Mouse (Mus musculus): Measurements from ENCODE around the gene Scrg1. TPM values are rescaled to one million over a fixed set of nuclear protein-coding genes. Genes with fewer than 3 reads are reported as not detected.
"Not testable (repeated sequence)": the region's sequence is repeated elsewhere in the genome, so short reads cannot be mapped to it uniquely, and the experiment has no call there.

Scrg1 gene
- polyA plus RNA-seq, 1 experiment from 2014 or later, result 17.8 TPM

GRCm38 (mm10) chr8:57489896-57490295, 34.2 kb downstream of the Scrg1 start:
- Histone ChIP-seq H3K4me3 (no peak overlapping the region), H3K4me1 (peaks cover 13% of the 10 kb centered on the region), H3K36me3 (no peaks in the 10 kb centered on the region), H3K9ac (no peak overlapping the region), H3K27ac (no peak overlapping the region), H3K27me3 (no peaks in the 10 kb centered on the region), H3K9me3 (no peaks in the 10 kb centered on the region), H3K4me2 (replicated peaks) (no peak overlapping the region)
- ATAC-seq (ENCODE audit: low FRiP score, low read depth), result no peak

DNA sequence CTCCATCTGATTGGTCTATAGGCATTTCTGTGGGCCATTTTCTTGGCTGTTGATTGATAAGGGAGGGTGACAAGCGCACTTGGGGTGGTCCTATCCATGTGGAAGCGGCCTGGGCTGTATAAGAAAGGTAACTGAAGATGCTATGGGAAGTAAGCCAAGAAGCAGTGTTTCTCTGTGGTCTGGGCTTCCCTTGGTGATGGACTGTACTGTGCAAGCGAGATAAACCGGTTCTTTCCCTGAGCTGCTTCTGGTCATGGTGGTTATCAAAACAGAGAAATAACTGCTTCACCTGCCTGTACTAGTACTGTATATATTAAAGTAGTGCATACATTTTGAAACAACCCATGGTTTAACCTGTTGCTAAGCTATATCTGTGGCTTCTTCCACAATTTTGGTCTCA, 36.1 kb downstream of the Scrg1 start:
- no peak overlapping the region for H3K27ac ChIP-seq
- no peaks in the 10 kb centered on the region for H3K36me3 ChIP-seq
- no peaks in the 10 kb centered on the region for H3K9me3 ChIP-seq
- H3K27me3 ChIP-seq, result no peaks in the 10 kb centered on the region
- H3K9ac ChIP-seq, result no peak overlapping the region
- peaks cover 4% of the 10 kb centered on the region; the same call in 1 of the 2 replicates for H3K4me1 ChIP-seq
- WGBS, result 94% methylated on average over 4 of the region's 4 CpGs
- H3K4me2 ChIP-seq (replicated peaks), result no peak overlapping the region
- no peak for ATAC-seq (ENCODE audit: low FRiP score, low read depth)
- H3K4me3 ChIP-seq, result no peak overlapping the region

GRCm38 (mm10) chr8:57498494-57498846, 42.7 kb downstream of the Scrg1 start:
- Histone ChIP-seq H3K9me3 (no peaks in the 10 kb centered on the region), H3K4me1 (peaks cover 12% of the 10 kb centered on the region), H3K4me3 (no peak overlapping the region), H3K36me3 (no peaks in the 10 kb centered on the region), H3K27ac (no peak overlapping the region), H3K27me3 (no peaks in the 10 kb centered on the region), H3K9ac (no peak overlapping the region), H3K4me2 (replicated peaks) (peak overlapping the region; percentile 35)
- WGBS, result 60% methylated on average over 8 of the region's 8 CpGs
- ATAC-seq (ENCODE audit: low FRiP score, low read depth), result no peak

DNA sequence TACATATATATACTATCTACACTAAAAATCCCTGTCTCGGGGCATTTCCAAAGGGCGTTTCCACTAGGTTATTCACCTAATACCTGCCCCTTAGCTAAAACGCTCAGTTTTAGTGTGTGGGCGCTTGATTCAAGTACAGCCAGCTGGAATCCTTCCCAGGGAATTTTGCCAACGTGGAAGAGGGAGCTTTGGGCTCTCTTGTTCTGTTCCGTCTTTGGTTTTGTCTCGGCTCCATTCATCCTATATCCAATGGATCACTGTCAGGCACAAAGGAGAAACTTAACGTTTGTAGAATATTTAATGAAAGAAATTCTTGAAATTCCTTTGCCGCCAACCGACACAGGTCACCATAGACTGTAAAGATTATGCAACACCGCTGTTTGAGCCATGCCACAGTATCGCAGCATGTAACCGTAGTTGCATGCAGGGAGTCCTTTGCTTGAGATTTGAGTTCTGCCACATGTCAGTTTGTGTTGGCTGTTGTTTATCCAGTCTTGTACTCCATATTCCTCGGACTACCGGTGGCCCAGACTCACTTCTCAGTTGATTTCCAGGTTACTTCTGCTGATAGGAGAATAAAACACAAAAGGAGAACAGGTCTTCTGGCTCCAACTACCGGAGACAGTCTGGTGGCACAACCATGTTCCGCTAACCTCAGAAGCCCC, 43.3 kb downstream of the Scrg1 start:
- no peak; the same call in 1 of the 2 replicates for ATAC-seq (ENCODE audit: low FRiP score, low read depth)
- no peaks in the 10 kb centered on the region for H3K9me3 ChIP-seq
- WGBS, result 56% methylated on average over 17 of the region's 17 CpGs
- H3K9ac ChIP-seq, result no peak overlapping the region
- no peak overlapping the region for H3K27ac ChIP-seq
- no peaks in the 10 kb centered on the region for H3K27me3 ChIP-seq
- H3K4me3 ChIP-seq, result no peak overlapping the region
- peak overlapping the region; percentile 35 for H3K4me2 ChIP-seq (replicated peaks)
- H3K36me3 ChIP-seq, result no peaks in the 10 kb centered on the region
- H3K4me1 ChIP-seq, result peaks cover 12% of the 10 kb centered on the region

GRCm38 (mm10) chr8:57503641-57504040, 47.9 kb downstream of the Scrg1 start:
- ATAC-seq (ENCODE audit: low FRiP score, low read depth), result no peak
- Histone ChIP-seq H3K4me2 (replicated peaks) (no peak overlapping the region), H3K9me3 (no peaks in the 10 kb centered on the region), H3K36me3 (no peaks in the 10 kb centered on the region), H3K9ac (no peak overlapping the region), H3K27me3 (no peaks in the 10 kb centered on the region), H3K27ac (no peak overlapping the region), H3K4me1 (peaks cover 8% of the 10 kb centered on the region), H3K4me3 (no peak overlapping the region)
- 56% methylated on average over 5 of the region's 5 CpGs for WGBS

GRCm38 (mm10) chr8:57505500-57505899, 49.8 kb downstream of the Scrg1 start:
- H3K4me2 ChIP-seq (replicated peaks), result not testable (repeated sequence)

DNA sequence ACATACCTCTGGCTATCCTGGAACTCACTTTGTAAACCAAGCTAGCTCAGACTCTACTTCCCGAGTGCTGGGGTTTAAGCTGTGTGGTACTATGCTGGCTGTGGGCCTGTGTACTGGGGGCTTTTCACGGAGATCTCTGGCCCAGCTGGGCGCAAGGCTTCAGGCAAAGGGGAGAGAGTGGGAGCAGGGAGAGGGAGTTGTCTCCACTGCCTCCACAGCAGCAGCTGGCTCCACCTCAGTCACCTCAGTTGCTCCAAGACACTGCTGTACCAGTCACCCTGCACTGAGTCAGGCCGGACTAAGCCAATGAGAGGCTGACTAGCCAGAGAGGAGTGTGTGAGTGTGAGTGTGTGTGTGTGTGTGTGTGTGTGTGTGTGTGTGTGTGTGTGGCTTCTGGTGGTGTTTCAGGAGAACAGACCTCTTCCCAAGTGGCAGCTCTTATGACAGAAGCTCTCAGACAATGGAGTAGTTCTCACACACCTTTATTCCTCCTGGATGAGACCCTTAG, 51.9 kb downstream of the Scrg1 start:
- ATAC-seq (ENCODE audit: low FRiP score, low read depth), result no peak
- Histone ChIP-seq H3K27ac (no peak overlapping the region), H3K4me3 (no peak overlapping the region), H3K4me2 (replicated peaks) (no peak overlapping the region), H3K4me1 (peaks cover 4% of the 10 kb centered on the region; the same call in 1 of the 2 replicates), H3K9ac (no peak overlapping the region), H3K36me3 (no peaks in the 10 kb centered on the region), H3K27me3 (no peaks in the 10 kb centered on the region), H3K9me3 (no peaks in the 10 kb centered on the region)
- WGBS, result 85% methylated on average over 4 of the region's 4 CpGs

More at GRCm38 (mm10) chr8:57505500-57505899, 49.8 kb downstream of the Scrg1 start:
- H3K27me3 ChIP-seq; H3K27ac ChIP-seq; H3K36me3 ChIP-seq; H3K4me1 ChIP-seq; ATAC-seq (ENCODE audit: low FRiP score, low read depth); H3K9ac ChIP-seq; H3K4me3 ChIP-seq; H3K9me3 ChIP-seq: not testable (repeated sequence)
- 91% methylated on average over 1 of the region's 1 CpGs for WGBS

DNA sequence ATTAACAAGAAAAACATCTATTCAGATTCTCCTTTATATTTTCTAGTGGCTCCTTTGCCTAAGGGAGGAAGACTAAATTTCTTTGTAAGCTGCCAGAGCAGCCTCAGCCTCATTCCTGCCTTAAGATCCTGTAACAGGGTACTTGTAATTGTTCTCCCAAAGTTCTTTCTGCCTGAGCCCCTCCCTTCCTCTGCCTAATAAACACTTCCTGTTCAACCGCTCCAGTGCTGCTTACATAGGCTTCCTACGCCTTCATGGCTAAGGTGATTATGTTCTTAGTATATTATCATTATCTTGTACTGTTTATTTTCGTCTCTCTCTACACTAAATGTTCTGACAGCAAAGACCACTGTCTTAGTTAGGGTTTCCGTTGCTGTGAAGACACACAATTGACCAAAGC, 52.9 kb downstream of the Scrg1 start:
- 78% methylated on average over 4 of the region's 4 CpGs for WGBS
- Histone ChIP-seq H3K4me2 (replicated peaks) (no peak overlapping the region), H3K9me3 (no peaks in the 10 kb centered on the region), H3K9ac (no peak overlapping the region), H3K36me3 (peaks cover 5% of the 10 kb centered on the region), H3K4me3 (no peak overlapping the region), H3K27ac (no peak overlapping the region), H3K4me1 (peaks cover 9% of the 10 kb centered on the region), H3K27me3 (no peaks in the 10 kb centered on the region)
- no peak for ATAC-seq (ENCODE audit: low FRiP score, low read depth)

DNA sequence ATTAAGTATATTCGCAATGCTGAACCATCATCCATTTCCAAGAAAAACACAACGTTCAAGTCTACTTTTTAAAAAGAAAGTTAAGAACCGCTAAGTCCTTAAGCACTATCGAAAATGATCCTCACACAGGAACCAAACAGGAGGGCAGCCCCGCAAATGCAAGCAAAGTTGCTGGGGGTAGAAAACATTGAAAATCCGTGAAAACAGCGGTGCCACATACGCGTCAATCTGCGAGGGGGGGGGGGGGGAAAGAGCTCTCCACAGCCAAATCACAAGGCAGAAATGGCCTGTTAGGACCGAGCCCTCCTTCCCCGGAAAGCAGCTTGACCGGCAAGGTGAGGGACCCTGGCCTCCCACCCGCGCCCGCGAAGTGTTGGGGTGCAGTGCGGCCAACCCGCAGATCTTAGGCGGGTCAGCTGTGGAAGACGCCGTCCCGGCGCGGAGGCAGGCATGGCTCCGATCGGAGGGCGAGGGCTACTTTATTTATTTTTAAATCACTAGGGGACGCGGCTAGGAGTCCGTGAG, 55.1 kb downstream of the Scrg1 start:
- H3K9ac ChIP-seq, result peak overlapping the region; percentile 87
- 1% methylated on average over 31 of the region's 31 CpGs for WGBS
- H3K4me2 ChIP-seq (replicated peaks), result peak overlapping the region; percentile 89
- H3K27me3 ChIP-seq, result no peaks in the 10 kb centered on the region
- peak overlapping the region; percentile 59 for H3K4me3 ChIP-seq
- H3K27ac ChIP-seq, result peak overlapping the region; percentile 89
- no peaks in the 10 kb centered on the region for H3K9me3 ChIP-seq
- H3K36me3 ChIP-seq, result peaks cover 14% of the 10 kb centered on the region
- ATAC-seq (ENCODE audit: low FRiP score, low read depth), result peak; percentile 0; the same call in 1 of the 2 replicates
- H3K4me1 ChIP-seq, result peaks cover 13% of the 10 kb centered on the region

- Histone ChIP-seq H3K27ac (peak within 1 kb of the TSS; percentile 100), H3K9me3 (no peaks in the 10 kb centered on the region), H3K36me3 (peaks cover 20% of the 10 kb centered on the region), H3K9ac (peak within 1 kb of the TSS; percentile 96), H3K4me2 (replicated peaks) (peak within 1 kb of the TSS; percentile 89), H3K27me3 (no peaks in the 10 kb centered on the region), H3K4me1 (peaks cover 13% of the 10 kb centered on the region), H3K4me3 (peak within 1 kb of the TSS; percentile 59)
- peak; percentile 100 for ATAC-seq (ENCODE audit: low FRiP score, low read depth)
- WGBS, result under 1% methylated on average over 63 of the region's 63 CpGs
These were observed 55.8 kb downstream of the Scrg1 start, which contains the start of gene Hmgb2 for GRCm38 (mm10) chr8:57511316-57512118. Gene Hmgb2 (plus strand): TSS chr8:57511907.

GRCm38 (mm10) chr8:57512141-57513056, 56.7 kb downstream of the Scrg1 start:
- H3K27ac ChIP-seq, result peak overlapping the region; percentile 100
- H3K27me3 ChIP-seq, result no peaks in the 10 kb centered on the region
- H3K4me1 ChIP-seq, result peaks cover 13% of the 10 kb centered on the region
- H3K9me3 ChIP-seq, result no peaks in the 10 kb centered on the region
- ATAC-seq (ENCODE audit: low FRiP score, low read depth), result peak; percentile 41; the same call in 1 of the 2 replicates
- H3K4me3 ChIP-seq, result peak overlapping the region; percentile 59
- peak overlapping the region; percentile 70 for H3K4me2 ChIP-seq (replicated peaks)
- under 1% methylated on average over 79 of the region's 96 CpGs for WGBS
- H3K36me3 ChIP-seq, result peaks cover 25% of the 10 kb centered on the region
- H3K9ac ChIP-seq, result peak overlapping the region; percentile 96
